Mouse (Mus musculus) testis, adult 2 months (tissue): ENCODE data around the gene Flywch2.

Source experiments
- CTCF ChIP-seq: fragments of 200-500 bp; IDR thresholded peaks from 2 replicates; pipeline ENCODE4 v1.5.1; 2012; ENCODE audit warnings: low read depth, mild to moderate bottlenecking, inconsistent platforms, low read length, moderate library complexity; ENCODE audit not compliant: control insufficient read depth, insufficient read depth, insufficient replicate concordance
- POLR2A ChIP-seq: fragments of 200-500 bp; IDR thresholded peaks from 2 replicates; pipeline ENCODE4 v1.6.1; 2012; ENCODE audit warnings: low read depth, mild to moderate bottlenecking, inconsistent platforms, low read length, moderate library complexity; ENCODE audit not compliant: control insufficient read depth

DNA sequence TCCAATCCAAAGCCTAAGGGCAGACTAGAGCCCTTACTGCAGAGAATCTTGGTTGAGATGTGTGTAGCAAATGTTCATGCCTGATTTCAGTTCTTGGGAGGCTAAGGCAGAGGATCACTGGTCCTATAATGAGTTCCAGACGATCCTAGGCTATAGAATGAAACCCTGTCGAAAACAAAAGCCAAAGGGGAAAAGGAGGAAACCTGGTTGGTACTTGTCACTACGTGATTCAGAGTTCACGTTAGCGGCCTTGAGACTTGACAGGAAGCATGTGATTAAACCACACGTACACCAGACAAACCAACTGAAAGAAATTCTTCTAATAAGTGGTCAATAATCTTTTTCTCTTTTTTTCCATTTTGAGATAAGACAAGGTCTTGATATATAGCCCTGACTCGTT is 11.4 kb upstream of the Flywch2 start:
- TF ChIP-seq CTCF, result no peak
- no peak for TF ChIP-seq POLR2A
